In genomic region chr9:63876886-63877285, GRCm38 (mm10) we compare ENCODE assay signal across 13 mouse cellular contexts.
DNase-seq lines count a peak whose midpoint lies in the region; ATAC-seq and TF ChIP-seq lines count a peak whose summit lies in the region.
"Had no signal": no experiment of that assay in that cellular context is flagged by ENCODE, and none has a peak within 500 bp of the region (broad histone marks: within the 10 kb centered on the region; RNA-seq: fewer than 3 reads in every experiment).

No protein-coding gene starts in this region.

- TF ChIP-seq CTCF in lung, embryonic 14.5 days (IDR thresholded peaks at IDR 0.05; ENCODE audit: low read depth), result no peak

- no peak for ATAC-seq in heart, embryonic 13.5 days (ENCODE audit: extremely low read depth, insufficient number of reproducible peaks, low FRiP score, low TSS enrichment)
- no peak for ATAC-seq in lung, embryonic 14.5 days (ENCODE audit: insufficient read depth)
- no peak for ATAC-seq in limb, embryonic 11.5 days (ENCODE audit: insufficient number of reproducible peaks, low FRiP score, low TSS enrichment, low read depth)
- no peak for ATAC-seq in stomach, embryonic 15.5 days (ENCODE audit: insufficient read depth, low FRiP score, low read depth)
- ATAC-seq: Patski had no signal

- peak overlapping the region; percentile 50 for H3K4me2 ChIP-seq in heart, embryonic 13.5 days
- H3K4me2 ChIP-seq in lung, embryonic 14.5 days, result peak overlapping the region; percentile 46
- 0 out of 2 replicates have a peak overlapping the region, but pooled peaks have one; percentile 5 for H3K4me2 ChIP-seq in limb, embryonic 11.5 days (ENCODE audit: low read depth, severe bottlenecking)
- H3K4me2 ChIP-seq in stomach, embryonic 15.5 days, result peak overlapping the region; percentile 30
- H3K4me2 ChIP-seq: embryonic facial prominence, embryonic 12.5 days had no signal

- peaks cover 46% of the 10 kb centered on the region for H3K4me1 ChIP-seq in heart, embryonic 13.5 days
- H3K4me1 ChIP-seq in lung, embryonic 14.5 days (ENCODE audit: insufficient read depth), result peaks cover 8% of the 10 kb centered on the region; the same call in 1 of the 2 replicates
- peaks cover 9% of the 10 kb centered on the region; the same call in 1 of the 2 replicates for H3K4me1 ChIP-seq in limb, embryonic 11.5 days (ENCODE audit: control insufficient read depth, insufficient read depth, low read length)
- peaks cover 14% of the 10 kb centered on the region; the same call in 1 of the 2 replicates for H3K4me1 ChIP-seq in stomach, embryonic 15.5 days

- peak overlapping the region; percentile 58 for H3K9ac ChIP-seq in heart, embryonic 13.5 days
- no peak overlapping the region; the same call in 1 of the 2 replicates for H3K9ac ChIP-seq in lung, embryonic 14.5 days
- no peak overlapping the region for H3K9ac ChIP-seq in limb, embryonic 11.5 days (ENCODE audit: low read length)
- no peak overlapping the region for H3K9ac ChIP-seq in stomach, embryonic 15.5 days
- H3K9ac ChIP-seq: embryonic facial prominence, embryonic 12.5 days had no signal

- WGBS in heart, embryonic 13.5 days, result 20% methylated on average over 13 of the region's 13 CpGs
- WGBS in lung, embryonic 14.5 days, result 23% methylated on average over 13 of the region's 13 CpGs
- 38% methylated on average over 13 of the region's 13 CpGs for WGBS in limb, embryonic 11.5 days
- 25% methylated on average over 13 of the region's 13 CpGs for WGBS in stomach, embryonic 15.5 days

- H3K4me3 ChIP-seq in heart, embryonic 13.5 days, result peak overlapping the region; percentile 24; the same call in 1 of the 2 replicates
- no peak overlapping the region for H3K4me3 ChIP-seq in lung, embryonic 14.5 days (ENCODE audit: low read depth, low read length)
- H3K4me3 ChIP-seq in limb, embryonic 11.5 days (ENCODE audit: low read depth, low read length), result no peak overlapping the region
- H3K4me3 ChIP-seq in stomach, embryonic 15.5 days (replicated peaks), result no peak overlapping the region
- H3K4me3 ChIP-seq: embryonic facial prominence, embryonic 12.5 days had no signal

- H3K27ac ChIP-seq in heart, embryonic 13.5 days (replicated peaks), result peak overlapping the region; percentile 90
- no peak overlapping the region for H3K27ac ChIP-seq in lung, embryonic 14.5 days (ENCODE audit: low read depth)
- no peak overlapping the region for H3K27ac ChIP-seq in limb, embryonic 11.5 days (replicated peaks; ENCODE audit: low read depth, low read length)
- no peak overlapping the region for H3K27ac ChIP-seq in stomach, embryonic 15.5 days
- H3K27ac ChIP-seq: embryonic facial prominence, embryonic 12.5 days had no signal

- intact Hi-C loops in heart, postnatal 25 days (cut with DNase I), result no loop called here

- no peaks in the 10 kb centered on the region for H3K27me3 ChIP-seq in heart, embryonic 13.5 days (replicated peaks)
- H3K27me3 ChIP-seq in lung, embryonic 14.5 days (ENCODE audit: insufficient read depth, low read length), result no peaks in the 10 kb centered on the region
- H3K27me3 ChIP-seq in limb, embryonic 11.5 days (ENCODE audit: control insufficient read depth, insufficient read depth, low read length), result no peaks in the 10 kb centered on the region
- H3K27me3 ChIP-seq in stomach, embryonic 15.5 days (replicated peaks), result no peaks in the 10 kb centered on the region
- H3K27me3 ChIP-seq: embryonic facial prominence, embryonic 12.5 days; Patski had no signal

- no peaks in the 10 kb centered on the region for H3K9me3 ChIP-seq in heart, embryonic 13.5 days
- H3K9me3 ChIP-seq in lung, embryonic 14.5 days (ENCODE audit: low read depth, low read length), result no peaks in the 10 kb centered on the region
- H3K9me3 ChIP-seq in limb, embryonic 11.5 days (ENCODE audit: control insufficient read depth, low read length), result no peaks in the 10 kb centered on the region
- H3K9me3 ChIP-seq in stomach, embryonic 15.5 days, result no peaks in the 10 kb centered on the region
- H3K9me3 ChIP-seq: embryonic facial prominence, embryonic 12.5 days had no signal

- H3K36me3 ChIP-seq in heart, embryonic 13.5 days, result no peaks in the 10 kb centered on the region
- no peaks in the 10 kb centered on the region for H3K36me3 ChIP-seq in lung, embryonic 14.5 days (ENCODE audit: insufficient read depth)
- no peaks in the 10 kb centered on the region for H3K36me3 ChIP-seq in limb, embryonic 11.5 days (ENCODE audit: control insufficient read depth, insufficient read depth, low read length)
- no peaks in the 10 kb centered on the region for H3K36me3 ChIP-seq in stomach, embryonic 15.5 days
- H3K36me3 ChIP-seq: embryonic facial prominence, embryonic 12.5 days had no signal

- no peak for DNase-seq in heart, postnatal 25 days (ENCODE audit: low spot score)
- DNase-seq in lung, embryonic 14.5 days, result no peak
- DNase-seq in lung, postnatal 25 days (ENCODE audit: low spot score), result no peak
- no peak for DNase-seq in limb, embryonic 11.5 days (ENCODE audit: low spot score)
- DNase-seq in embryo, embryonic 11 days, result no peak
- DNase-seq in urinary bladder, postnatal 36 days (ENCODE audit: low spot score in 2 of 2), result no peak
- DNase-seq: cerebellum, adult 8-10 months; layer of hippocampus, adult 9-11 months; lung, postnatal 10 days had no signal
